Mouse (Mus musculus): ENCODE data around the gene Nrp2.

Gene Nrp2

DNA sequence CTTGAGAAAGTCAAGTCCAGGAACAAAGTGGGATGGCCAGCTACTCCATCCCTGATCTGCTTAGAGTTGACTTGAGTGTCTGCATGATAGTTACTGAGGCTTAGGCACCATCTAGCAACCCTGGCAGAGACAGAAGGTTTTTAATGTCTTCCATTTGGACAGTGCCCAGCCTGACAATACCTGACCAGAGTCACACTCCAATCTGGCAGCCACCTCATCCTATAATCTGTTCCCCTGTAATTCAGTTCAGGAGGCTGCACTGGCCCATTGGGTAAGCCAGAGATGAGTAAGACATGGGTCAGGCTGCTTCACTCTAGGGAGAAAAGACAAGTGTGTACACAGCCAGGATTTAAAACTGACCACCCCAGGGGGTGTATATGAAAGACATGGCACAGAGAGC lies 79.5 kb downstream of the Nrp2 start:
- DNase-seq (ENCODE audit: low spot score): no peak

- no peak for DNase-seq (ENCODE audit: low spot score)
Observed at GRCm38 (mm10) chr1:62783354-62784083, 80.4 kb downstream of the Nrp2 start.

- DNase-seq (ENCODE audit: low spot score): no peak
Observed at GRCm38 (mm10) chr1:62784084-62784392, 81.0 kb downstream of the Nrp2 start.

- peak; percentile 57 for DNase-seq (ENCODE audit: low spot score)
Observed at GRCm38 (mm10) chr1:62786255-62786654, 83.2 kb downstream of the Nrp2 start.

DNA sequence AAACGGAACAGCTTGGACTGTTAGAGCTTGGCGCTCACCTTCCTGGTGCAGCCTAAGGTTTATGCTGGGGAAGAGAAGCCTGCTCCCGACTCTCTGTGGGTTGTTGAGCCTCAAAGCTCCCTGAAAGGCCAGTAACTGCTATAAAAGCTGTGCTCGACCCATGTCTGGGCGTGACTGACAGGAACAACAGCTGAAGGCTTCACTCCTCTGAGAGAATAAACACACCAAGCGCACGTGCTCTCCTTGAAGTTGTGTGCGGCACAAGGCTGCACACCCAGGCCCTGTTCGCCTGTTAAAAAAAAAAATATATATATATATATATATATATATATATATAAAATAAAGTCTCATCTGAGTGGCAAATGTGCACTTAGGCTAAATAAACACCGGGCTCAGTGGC lies 84.5 kb downstream of the Nrp2 start:
- DNase-seq (ENCODE audit: low spot score): no peak

GRCm38 (mm10) chr1:62794223-62794895 lies 91.3 kb downstream of the Nrp2 start:
- no peak for DNase-seq (ENCODE audit: low spot score)

- no peak for DNase-seq (ENCODE audit: low spot score)
Observed at GRCm38 (mm10) chr1:62794896-62795255, 91.8 kb downstream of the Nrp2 start.

GRCm38 (mm10) chr1:62795307-62796037 lies 92.4 kb downstream of the Nrp2 start:
- peak; percentile 58 for DNase-seq (ENCODE audit: low spot score)

DNA sequence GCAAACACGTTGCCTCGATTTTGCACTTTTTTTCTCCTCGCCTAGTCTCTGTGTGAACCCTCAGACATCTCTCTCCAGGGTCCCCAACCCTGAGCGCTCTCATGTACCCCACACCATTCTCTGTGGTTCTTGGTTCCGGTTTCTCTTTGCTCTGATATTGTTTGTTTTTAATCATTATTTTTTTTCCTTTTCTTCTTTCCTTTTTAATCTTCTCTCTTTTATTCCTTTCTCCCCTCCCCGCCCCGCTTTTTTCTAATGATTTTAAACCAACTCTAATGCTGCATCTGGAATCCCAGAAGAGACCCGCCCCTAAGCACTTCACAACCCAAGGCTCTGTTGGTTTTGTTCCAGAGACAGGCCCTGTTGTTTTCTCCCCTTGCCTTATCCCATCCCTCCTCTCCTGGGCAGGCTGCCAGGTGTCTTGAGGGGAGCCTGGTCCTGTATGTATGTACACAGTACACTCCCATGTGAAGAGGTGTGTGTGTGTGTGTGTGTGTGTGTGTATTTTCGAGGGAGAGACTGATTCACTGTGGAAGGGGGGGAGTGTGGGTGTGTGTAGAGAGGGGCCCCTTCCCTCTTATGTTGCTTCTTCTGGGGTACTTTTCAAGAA lies 93.1 kb downstream of the Nrp2 start:
- no peak for DNase-seq (ENCODE audit: low spot score)

DNA sequence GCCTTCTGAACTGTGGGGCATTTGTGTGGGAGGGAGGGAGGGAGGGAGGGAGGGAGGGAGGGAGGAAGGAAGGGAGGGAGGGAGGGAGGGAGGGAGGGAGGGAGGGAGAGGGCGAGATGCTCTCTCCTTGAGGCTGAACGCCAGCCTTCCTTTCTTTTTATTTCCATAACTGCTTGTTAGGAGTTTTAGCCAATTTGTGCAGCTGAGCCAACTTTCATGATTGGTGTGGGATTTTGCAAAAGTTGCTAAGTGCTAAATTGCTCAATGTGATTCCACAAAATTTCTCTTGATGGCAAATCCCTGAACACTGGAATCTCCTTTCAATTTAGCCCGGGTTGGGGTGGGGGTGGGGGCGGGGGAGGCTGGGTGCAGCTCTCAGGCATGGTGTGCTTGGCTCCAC lies 96.3 kb downstream of the Nrp2 start:
- DNase-seq (ENCODE audit: low spot score): no peak

- no peak for DNase-seq (ENCODE audit: low spot score)
Observed at GRCm38 (mm10) chr1:62800351-62800750, 97.3 kb downstream of the Nrp2 start.

GRCm38 (mm10) chr1:62801429-62801828 lies 98.3 kb downstream of the Nrp2 start:
- no peak for DNase-seq (ENCODE audit: low spot score)

DNA sequence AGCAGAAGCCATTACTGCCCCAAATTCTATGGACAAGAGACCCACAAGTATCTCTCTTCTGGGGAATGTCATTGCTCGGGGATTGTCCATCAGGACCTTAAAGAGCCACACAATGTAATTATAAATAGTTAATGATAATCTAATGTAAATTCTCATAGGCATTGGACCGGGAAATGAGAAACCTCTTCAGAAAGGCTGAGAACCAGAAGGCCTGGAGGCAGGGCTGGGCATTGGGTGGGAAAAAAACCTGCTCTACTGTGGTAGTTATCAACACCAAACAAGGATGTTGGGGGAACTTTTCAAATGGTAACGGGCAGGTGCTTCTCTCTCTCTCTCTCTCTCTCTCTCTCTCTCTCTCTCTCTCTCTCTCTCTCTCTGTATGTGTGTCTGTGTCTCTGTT lies 98.8 kb downstream of the Nrp2 start:
- DNase-seq (ENCODE audit: low spot score): no peak

DNA sequence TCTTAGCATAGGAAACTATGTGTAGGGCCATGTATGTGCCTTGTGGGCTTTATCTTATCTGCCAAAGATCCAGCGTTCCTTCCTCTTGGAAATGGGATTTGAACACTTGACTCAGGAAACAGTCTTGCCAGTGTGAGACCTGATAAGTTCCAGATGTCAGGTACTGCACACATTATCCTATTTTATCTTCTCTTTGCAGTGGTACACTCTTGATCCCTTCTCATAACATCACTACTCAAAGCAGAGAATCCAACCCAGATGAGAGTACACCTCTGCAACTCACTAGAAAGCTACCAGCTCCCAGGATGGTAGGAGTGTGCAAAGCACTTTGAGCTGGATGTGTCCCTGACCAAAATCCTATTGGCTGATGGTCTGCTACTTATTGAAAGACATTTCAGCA lies 100.5 kb downstream of the Nrp2 start:
- no peak for DNase-seq (ENCODE audit: low spot score)

DNA sequence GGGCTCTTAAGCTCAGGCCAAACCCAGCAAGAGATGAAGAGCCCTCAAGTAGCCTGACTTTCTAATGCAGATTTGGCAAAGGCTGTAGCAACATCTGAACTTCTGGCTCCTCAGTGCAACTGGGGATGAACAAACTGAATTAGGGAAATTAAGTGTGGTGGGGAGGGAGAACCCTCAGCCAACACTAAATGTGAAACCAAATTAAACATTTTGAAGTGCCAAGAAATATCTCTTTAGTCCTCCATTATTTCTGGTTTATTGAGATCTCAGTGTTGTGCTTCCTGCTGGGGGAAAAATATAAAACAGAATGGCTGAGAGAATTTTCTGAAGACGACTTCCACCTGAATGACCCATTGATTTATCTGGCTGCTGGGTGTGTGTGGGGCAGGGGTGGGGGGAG lies 102.9 kb downstream of the Nrp2 start:
- DNase-seq (ENCODE audit: low spot score): no peak

DNA sequence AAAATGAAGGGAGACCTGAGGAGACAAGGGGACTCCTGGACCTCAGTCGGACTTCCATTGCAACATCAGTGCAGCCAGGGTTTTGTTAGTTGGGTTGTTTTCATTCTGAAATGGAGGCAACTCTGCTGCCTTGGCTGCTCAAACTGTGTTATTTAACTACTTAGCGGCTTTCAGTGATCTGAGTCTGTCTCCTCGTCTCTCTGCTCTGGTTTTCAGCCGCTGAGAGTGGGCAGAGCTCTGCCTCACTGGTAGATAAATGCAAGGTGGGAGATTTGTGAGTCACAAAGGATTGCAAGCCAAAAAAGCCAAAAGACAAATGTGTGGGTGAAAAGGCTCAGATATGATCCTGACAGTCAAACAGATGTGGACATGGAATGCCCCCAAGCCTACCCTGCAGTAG lies 105.3 kb downstream of the Nrp2 start:
- peak; percentile 34 for DNase-seq (ENCODE audit: low spot score)

- no peak for DNase-seq (ENCODE audit: low spot score)
Observed at GRCm38 (mm10) chr1:62809601-62810228, 106.6 kb downstream of the Nrp2 start.

- DNase-seq (ENCODE audit: low spot score): no peak
Observed at GRCm38 (mm10) chr1:62811141-62811540, 108.1 kb downstream of the Nrp2 start.

DNA sequence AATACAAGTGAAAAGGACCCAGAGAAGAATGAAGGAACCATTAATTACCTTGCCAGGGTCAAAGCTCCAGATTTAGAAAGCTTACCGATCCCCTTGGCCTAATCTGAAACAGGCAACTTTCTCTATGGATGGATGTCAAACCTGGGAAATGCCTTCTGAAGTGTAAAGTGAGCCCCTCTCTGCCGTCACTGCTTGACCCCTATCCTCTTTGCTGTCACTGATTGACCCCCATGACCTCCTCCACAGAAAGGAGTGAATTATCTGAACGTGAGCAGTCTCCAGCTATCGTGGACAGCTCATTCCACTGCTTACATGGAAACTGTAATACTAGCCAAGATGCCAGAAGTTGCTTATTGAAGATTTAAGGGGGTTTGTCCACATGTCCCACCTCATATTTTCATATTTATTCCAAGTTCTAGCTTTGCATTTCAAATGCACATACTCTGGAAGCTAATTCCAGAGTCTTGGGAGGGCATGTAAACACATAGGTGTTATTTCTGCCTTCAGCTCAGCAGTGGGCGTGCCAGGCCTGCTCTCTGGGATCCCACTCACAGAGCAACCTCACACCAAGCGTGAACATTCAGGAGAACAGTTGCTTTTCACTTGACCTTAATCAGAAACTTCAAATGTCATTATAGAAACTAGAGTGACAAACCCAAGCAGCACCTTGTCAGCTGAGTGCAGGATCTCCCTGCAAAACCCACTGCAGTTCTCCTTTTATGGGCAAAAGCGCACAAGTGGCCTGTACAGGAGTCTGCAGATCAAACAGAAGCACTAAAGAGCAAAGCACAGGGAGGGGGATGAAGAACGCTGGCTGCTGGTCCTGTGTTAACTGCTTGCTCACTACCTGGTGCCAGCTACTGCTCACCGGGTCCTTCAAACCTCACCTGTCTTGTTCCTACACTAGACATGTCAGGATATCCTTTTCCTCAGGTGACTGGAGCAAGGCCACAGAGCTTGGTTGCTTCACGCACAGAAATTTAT lies 109.9 kb downstream of the Nrp2 start:
- no peak for DNase-seq (ENCODE audit: low spot score)

DNA sequence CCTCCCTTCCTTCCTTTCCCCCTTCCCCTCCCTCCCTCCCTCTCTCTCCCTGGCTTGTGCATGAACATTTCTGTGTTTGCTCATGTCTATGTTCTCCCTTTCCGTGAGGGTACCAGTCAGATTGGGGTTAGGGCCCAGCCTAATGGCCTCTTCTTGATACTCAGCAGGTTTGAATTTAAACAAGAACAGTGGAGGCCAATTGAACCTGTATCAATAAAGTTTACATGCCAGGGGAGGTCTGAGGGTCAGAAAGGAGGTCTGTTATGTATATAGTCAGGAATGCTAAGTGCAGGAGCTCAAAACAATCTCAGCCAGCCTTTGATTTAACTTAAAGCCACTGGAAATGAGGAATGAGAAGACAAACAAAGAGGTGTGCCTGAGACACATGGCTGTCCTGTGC lies 110.9 kb downstream of the Nrp2 start:
- DNase-seq (ENCODE audit: low spot score): no peak

DNA sequence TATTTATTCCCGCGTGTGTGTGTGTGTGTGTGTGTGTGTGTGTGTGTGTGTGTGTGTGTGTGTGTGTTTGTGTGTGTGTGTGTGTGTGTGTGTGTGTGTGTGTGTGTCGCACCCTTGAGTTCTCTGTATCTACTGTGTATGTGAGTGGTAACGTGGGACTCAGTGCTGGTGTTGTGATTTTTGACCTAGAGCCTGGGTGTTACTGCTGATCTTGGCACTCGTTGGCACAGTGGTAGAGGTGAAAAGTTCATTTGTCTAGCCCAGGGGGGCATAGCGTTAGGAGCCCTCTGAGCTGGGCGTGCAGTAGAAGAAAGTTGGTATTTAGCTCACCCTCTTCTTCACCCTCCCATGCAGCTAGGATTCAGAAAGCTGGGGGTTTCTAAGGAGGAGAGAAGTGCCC lies 114.5 kb downstream of the Nrp2 start:
- no peak for DNase-seq (ENCODE audit: low spot score)

Measured in lung, postnatal 25 days (tissue).